Mouse (Mus musculus): ENCODE results near the gene Olfr790. TPM values are rescaled to one million over a fixed set of nuclear protein-coding genes. Genes with fewer than 3 reads are reported as not detected.

Olfr790 gene
- not detected in 2 replicates for polyA plus RNA-seq (2016; fragmentation: Nextera tagmentation; extraction: Ambion mirVana)

GRCm38 (mm10) chr10:129498192-129498591 is at the start of gene Olfr790:
TSS of gene Olfr790 (plus strand) at chr10:129498492.
- Histone ChIP-seq H3K36me3 (no peaks in the 10 kb centered on the region), H3K4me3 (no peak within 1 kb of the TSS), H3K4me1 (no peaks in the 10 kb centered on the region), H3K4me2 (no peak within 1 kb of the TSS), H3K9me3 (replicated peaks) (no peaks in the 10 kb centered on the region), H3K9ac (no peak within 1 kb of the TSS), H3K27me3 (replicated peaks) (no peaks in the 10 kb centered on the region), H3K27ac (no peak within 1 kb of the TSS)
- ATAC-seq: no peak

GRCm38 (mm10) chr10:129461562-129461961 is 36.7 kb upstream of the Olfr790 start, which contains the start of gene Olfr787:
TSS of gene Olfr787 (plus strand) at chr10:129461862.
- H3K27ac ChIP-seq: no peak within 1 kb of the TSS

GRCm38 (mm10) chr10:129470698-129471097 is 27.6 kb upstream of the Olfr790 start, which contains the start of gene Olfr788:
TSS of gene Olfr788 (plus strand) at chr10:129470998.
- Histone ChIP-seq H3K4me3 (no peak within 1 kb of the TSS), H3K9me3 (replicated peaks) (no peaks in the 10 kb centered on the region), H3K27ac (no peak within 1 kb of the TSS), H3K36me3 (no peaks in the 10 kb centered on the region), H3K27me3 (replicated peaks) (no peaks in the 10 kb centered on the region), H3K4me1 (no peaks in the 10 kb centered on the region), H3K4me2 (no peak within 1 kb of the TSS), H3K9ac (no peak within 1 kb of the TSS)
- no peak for ATAC-seq

More at GRCm38 (mm10) chr10:129461562-129461961, 36.7 kb upstream of the Olfr790 start, which contains the start of gene Olfr787:
- no peaks in the 10 kb centered on the region for H3K27me3 ChIP-seq (replicated peaks)
- H3K9ac ChIP-seq: no peak within 1 kb of the TSS
- WGBS (ENCODE audit: insufficient replicate concordance): 67% methylated on average over 3 of the region's 3 CpGs
- no peak within 1 kb of the TSS for H3K4me2 ChIP-seq
- no peak for ATAC-seq
- H3K9me3 ChIP-seq (replicated peaks): 0 out of 2 replicates have a peak, but pooled peaks cover 4% of the 10 kb centered on the region
- no peaks in the 10 kb centered on the region for H3K4me1 ChIP-seq
- no peak within 1 kb of the TSS for H3K4me3 ChIP-seq
- no peaks in the 10 kb centered on the region for H3K36me3 ChIP-seq

- no peaks in the 10 kb centered on the region for H3K27me3 ChIP-seq (replicated peaks)
- no peaks in the 10 kb centered on the region for H3K4me1 ChIP-seq
- H3K4me3 ChIP-seq: no peak overlapping the region
- H3K36me3 ChIP-seq: no peaks in the 10 kb centered on the region
- H3K27ac ChIP-seq: no peak overlapping the region
- 47% methylated on average over 2 of the region's 2 CpGs for WGBS (ENCODE audit: insufficient replicate concordance)
- H3K9me3 ChIP-seq (replicated peaks): no peaks in the 10 kb centered on the region
- no peak overlapping the region for H3K9ac ChIP-seq
- H3K4me2 ChIP-seq: no peak overlapping the region
- no peak for ATAC-seq
Measured at GRCm38 (mm10) chr10:129473256-129473655, 25.0 kb upstream of the Olfr790 start.

- Histone ChIP-seq H3K9ac (no peak overlapping the region), H3K36me3 (no peaks in the 10 kb centered on the region), H3K4me3 (no peak overlapping the region), H3K4me1 (no peaks in the 10 kb centered on the region), H3K9me3 (replicated peaks) (no peaks in the 10 kb centered on the region), H3K27ac (no peak overlapping the region), H3K27me3 (replicated peaks) (no peaks in the 10 kb centered on the region), H3K4me2 (no peak overlapping the region)
- ATAC-seq: no peak
Measured at GRCm38 (mm10) chr10:129473723-129474122, 24.6 kb upstream of the Olfr790 start.

- Histone ChIP-seq H3K4me1 (no peaks in the 10 kb centered on the region), H3K27ac (no peak within 1 kb of the TSS), H3K9ac (no peak within 1 kb of the TSS), H3K9me3 (replicated peaks) (no peaks in the 10 kb centered on the region), H3K27me3 (replicated peaks) (no peaks in the 10 kb centered on the region), H3K4me2 (no peak within 1 kb of the TSS), H3K36me3 (no peaks in the 10 kb centered on the region), H3K4me3 (no peak within 1 kb of the TSS)
- no peak for ATAC-seq
- 37% methylated on average over 2 of the region's 2 CpGs for WGBS (ENCODE audit: insufficient replicate concordance)
Measured at GRCm38 (mm10) chr10:129484452-129484851, 13.8 kb upstream of the Olfr790 start, which contains the start of gene Olfr789. TSS of gene Olfr789 (plus strand) at chr10:129484752.

- H3K27me3 ChIP-seq (replicated peaks): no peaks in the 10 kb centered on the region
- ATAC-seq: no peak
- H3K36me3 ChIP-seq: no peaks in the 10 kb centered on the region
- no peaks in the 10 kb centered on the region for H3K9me3 ChIP-seq (replicated peaks)
- no peaks in the 10 kb centered on the region for H3K4me1 ChIP-seq
- H3K27ac ChIP-seq: no peak overlapping the region
- H3K4me2 ChIP-seq: no peak overlapping the region
- no peak overlapping the region for H3K9ac ChIP-seq
- H3K4me3 ChIP-seq: no peak overlapping the region
- 55% methylated on average over 2 of the region's 2 CpGs for WGBS (ENCODE audit: insufficient replicate concordance)
Measured at GRCm38 (mm10) chr10:129490101-129490500, 8.2 kb upstream of the Olfr790 start.

GRCm38 (mm10) chr10:129521492-129521891 is 23.2 kb downstream of the Olfr790 start, which contains the start of gene Olfr791:
TSS of gene Olfr791 (plus strand) at chr10:129521792.
- no peak for ATAC-seq
- H3K9me3 ChIP-seq (replicated peaks): no peaks in the 10 kb centered on the region
- H3K4me3 ChIP-seq: no peak within 1 kb of the TSS
- H3K36me3 ChIP-seq: no peaks in the 10 kb centered on the region
- H3K27ac ChIP-seq: no peak within 1 kb of the TSS
- H3K9ac ChIP-seq: no peak within 1 kb of the TSS
- no peaks in the 10 kb centered on the region for H3K4me1 ChIP-seq
- H3K4me2 ChIP-seq: no peak within 1 kb of the TSS
- 44% methylated on average over 3 of the region's 3 CpGs for WGBS (ENCODE audit: insufficient replicate concordance)
- H3K27me3 ChIP-seq (replicated peaks): no peaks in the 10 kb centered on the region

- no peak within 1 kb of the TSS for H3K9ac ChIP-seq
- no peaks in the 10 kb centered on the region for H3K36me3 ChIP-seq
- no peaks in the 10 kb centered on the region for H3K27me3 ChIP-seq (replicated peaks)
- no peak for ATAC-seq
- H3K27ac ChIP-seq: no peak within 1 kb of the TSS
- H3K9me3 ChIP-seq (replicated peaks): 0 out of 2 replicates have a peak, but pooled peaks cover 1% of the 10 kb centered on the region
- H3K4me2 ChIP-seq: no peak within 1 kb of the TSS
- H3K4me3 ChIP-seq: no peak within 1 kb of the TSS
- H3K4me1 ChIP-seq: no peaks in the 10 kb centered on the region
- 64% methylated on average over 1 of the region's 1 CpGs for WGBS (ENCODE audit: insufficient replicate concordance)
Measured at GRCm38 (mm10) chr10:129538862-129539261, 40.6 kb downstream of the Olfr790 start, which contains the start of gene Olfr792. TSS of gene Olfr792 (plus strand) at chr10:129539162.

GRCm38 (mm10) chr10:129549354-129549753 is 51.1 kb downstream of the Olfr790 start:
- ATAC-seq: no peak
- H3K27ac ChIP-seq: no peak overlapping the region
- H3K9me3 ChIP-seq (replicated peaks): peaks cover 4% of the 10 kb centered on the region; the same call in 1 of the 2 replicates

More at GRCm38 (mm10) chr10:129549354-129549753, 51.1 kb downstream of the Olfr790 start:
- H3K36me3 ChIP-seq: no peaks in the 10 kb centered on the region
- no peaks in the 10 kb centered on the region for H3K27me3 ChIP-seq (replicated peaks)
- no peak overlapping the region for H3K4me2 ChIP-seq
- no peaks in the 10 kb centered on the region for H3K4me1 ChIP-seq
- 55% methylated on average over 1 of the region's 1 CpGs for WGBS (ENCODE audit: insufficient replicate concordance)
- H3K9ac ChIP-seq: no peak overlapping the region
- H3K4me3 ChIP-seq: no peak overlapping the region

Other genes starting within 250 kb of the Olfr790 start
- gene Olfr776, start 239.4 kb upstream of the Olfr790 start, polyA plus RNA-seq (2016; fragmentation: Nextera tagmentation; extraction: Ambion mirVana): not detected in 2 replicates
- not detected in 2 replicates for gene Olfr777, start 227.0 kb upstream of the Olfr790 start, polyA plus RNA-seq (2016; fragmentation: Nextera tagmentation; extraction: Ambion mirVana)
- gene Olfr780, start 180.4 kb upstream of the Olfr790 start, polyA plus RNA-seq (2016; fragmentation: Nextera tagmentation; extraction: Ambion mirVana): not detected in 2 replicates
- gene Olfr781, start 169.6 kb upstream of the Olfr790 start, polyA plus RNA-seq (2016; fragmentation: Nextera tagmentation; extraction: Ambion mirVana): not detected in 2 replicates
- not detected in 2 replicates for gene Olfr782, start 149.6 kb upstream of the Olfr790 start, polyA plus RNA-seq (2016; fragmentation: Nextera tagmentation; extraction: Ambion mirVana)
- gene Olfr784, start 114.4 kb upstream of the Olfr790 start, polyA plus RNA-seq (2016; fragmentation: Nextera tagmentation; extraction: Ambion mirVana): not detected in 2 replicates
- gene Olfr785, start 93.1 kb upstream of the Olfr790 start, polyA plus RNA-seq (2016; fragmentation: Nextera tagmentation; extraction: Ambion mirVana): not detected in 2 replicates
- gene Olfr786, start 71.2 kb upstream of the Olfr790 start, polyA plus RNA-seq (2016; fragmentation: Nextera tagmentation; extraction: Ambion mirVana): not detected in 2 replicates
- not detected in 2 replicates for gene Olfr787, start 36.6 kb upstream of the Olfr790 start, polyA plus RNA-seq (2016; fragmentation: Nextera tagmentation; extraction: Ambion mirVana)
- gene Olfr788, start 27.5 kb upstream of the Olfr790 start, polyA plus RNA-seq (2016; fragmentation: Nextera tagmentation; extraction: Ambion mirVana): not detected in 2 replicates
- not detected in 2 replicates for gene Olfr789, start 13.7 kb upstream of the Olfr790 start, polyA plus RNA-seq (2016; fragmentation: Nextera tagmentation; extraction: Ambion mirVana)
- not detected in 2 replicates for gene Olfr791, start 23.3 kb downstream of the Olfr790 start, polyA plus RNA-seq (2016; fragmentation: Nextera tagmentation; extraction: Ambion mirVana)
- gene Olfr792, start 40.7 kb downstream of the Olfr790 start, polyA plus RNA-seq (2016; fragmentation: Nextera tagmentation; extraction: Ambion mirVana): not detected in 2 replicates
- not detected in 2 replicates for gene Olfr794, start 69.2 kb downstream of the Olfr790 start, polyA plus RNA-seq (2016; fragmentation: Nextera tagmentation; extraction: Ambion mirVana)
- gene Olfr796, start 114.1 kb downstream of the Olfr790 start, polyA plus RNA-seq (2016; fragmentation: Nextera tagmentation; extraction: Ambion mirVana): not detected in 2 replicates
- not detected in 2 replicates for gene Olfr798, start 129.4 kb downstream of the Olfr790 start, polyA plus RNA-seq (2016; fragmentation: Nextera tagmentation; extraction: Ambion mirVana)
- not detected in 2 replicates for gene Olfr799, start 139.0 kb downstream of the Olfr790 start, polyA plus RNA-seq (2016; fragmentation: Nextera tagmentation; extraction: Ambion mirVana)
- not detected in 2 replicates for gene Olfr800, start 159.2 kb downstream of the Olfr790 start, polyA plus RNA-seq (2016; fragmentation: Nextera tagmentation; extraction: Ambion mirVana)
- not detected in 2 replicates for gene Olfr801, start 175.4 kb downstream of the Olfr790 start, polyA plus RNA-seq (2016; fragmentation: Nextera tagmentation; extraction: Ambion mirVana)
- gene Olfr802, start 189.7 kb downstream of the Olfr790 start, polyA plus RNA-seq (2016; fragmentation: Nextera tagmentation; extraction: Ambion mirVana): not detected in 2 replicates
- not detected in 2 replicates for gene Olfr803, start 195.8 kb downstream of the Olfr790 start, polyA plus RNA-seq (2016; fragmentation: Nextera tagmentation; extraction: Ambion mirVana)
- not detected in 2 replicates for gene Olfr804, start 204.7 kb downstream of the Olfr790 start, polyA plus RNA-seq (2016; fragmentation: Nextera tagmentation; extraction: Ambion mirVana)
- not detected in 2 replicates for gene Olfr805, start 230.9 kb downstream of the Olfr790 start, polyA plus RNA-seq (2016; fragmentation: Nextera tagmentation; extraction: Ambion mirVana)
- not detected in 2 replicates for gene Olfr806, start 243.4 kb downstream of the Olfr790 start, polyA plus RNA-seq (2016; fragmentation: Nextera tagmentation; extraction: Ambion mirVana)